Mouse (Mus musculus): ENCODE measurements at regions not wholly inside any gene's neighbourhood (a gene's known extent, or its start where the extent isn't known, plus 50 kb on each side); places are given as distances from the start of the nearest gene placed in this dataset.
A peak's percentile ranks its signal among the peaks of the same experiment; 100 is the strongest.

- DNase-seq = no peak
Observed at GRCm38 (mm10) chr16:57823329-57823728, 68.8 kb upstream of the Col8a1 start.

GRCm38 (mm10) chr16:57845416-57845815 lies 90.9 kb upstream of the Col8a1 start:
- peak in 1 of 2 experiments; percentile 4 for DNase-seq

- DNase-seq = no peak
Observed at GRCm38 (mm10) chr16:57846386-57846785, 91.8 kb upstream of the Col8a1 start.

GRCm38 (mm10) chr16:57851854-57852253 lies 97.3 kb upstream of the Col8a1 start:
- no peak for DNase-seq

DNA sequence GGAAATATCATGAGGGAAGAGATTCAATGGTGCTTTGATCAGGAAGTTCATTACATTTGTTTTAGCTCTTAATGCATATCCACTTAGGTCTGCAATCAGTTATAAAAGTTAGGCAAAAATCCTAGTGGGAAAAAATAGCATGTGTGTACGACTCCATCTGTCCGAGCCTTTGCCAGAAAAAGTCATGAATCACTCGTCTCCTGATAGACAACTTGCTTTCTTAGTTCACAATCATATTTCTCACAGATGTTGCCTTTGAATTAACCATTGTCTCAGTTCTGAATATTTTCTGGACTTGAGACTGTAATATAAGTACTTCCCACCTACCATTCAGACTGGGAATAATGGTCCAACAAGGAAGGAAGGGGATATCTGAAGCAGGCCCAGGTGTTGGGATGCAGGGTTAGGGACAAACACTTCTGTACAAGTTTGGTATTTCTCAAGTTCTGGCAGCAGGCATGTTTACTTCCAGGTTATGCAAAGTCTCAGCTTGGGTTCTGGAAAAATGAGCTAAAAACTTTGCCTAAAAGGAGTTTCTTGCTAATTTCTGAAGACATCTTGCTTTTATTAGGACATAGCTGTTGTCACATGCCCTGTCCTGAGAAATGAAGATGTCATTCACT lies 98.4 kb upstream of the Col8a1 start:
- DNase-seq = no peak

DNA sequence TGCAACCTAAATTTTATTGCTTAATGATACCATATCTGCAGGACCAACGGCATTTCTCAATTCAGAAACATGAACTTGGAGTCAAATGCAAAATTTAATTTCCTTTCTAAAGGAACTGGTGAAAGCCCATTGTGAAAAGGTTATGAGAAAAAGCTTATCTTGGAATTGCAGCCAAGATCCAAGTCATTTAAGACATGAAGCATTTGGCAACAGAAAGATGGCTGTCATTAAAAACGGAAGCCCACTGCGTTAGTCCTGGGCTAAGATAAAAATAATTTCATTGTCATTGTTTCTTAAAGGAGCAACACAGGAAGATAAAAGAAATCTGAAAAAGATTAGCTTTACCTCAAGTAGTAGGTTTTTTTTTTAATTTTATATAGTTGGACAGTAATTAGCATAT lies 99.2 kb upstream of the Col8a1 start:
- no peak for DNase-seq

GRCm38 (mm10) chr16:57857071-57857470 lies 102.5 kb upstream of the Col8a1 start:
- no peak for DNase-seq

GRCm38 (mm10) chr16:57858151-57858764 lies 103.7 kb upstream of the Col8a1 start:
- DNase-seq = no peak

DNA sequence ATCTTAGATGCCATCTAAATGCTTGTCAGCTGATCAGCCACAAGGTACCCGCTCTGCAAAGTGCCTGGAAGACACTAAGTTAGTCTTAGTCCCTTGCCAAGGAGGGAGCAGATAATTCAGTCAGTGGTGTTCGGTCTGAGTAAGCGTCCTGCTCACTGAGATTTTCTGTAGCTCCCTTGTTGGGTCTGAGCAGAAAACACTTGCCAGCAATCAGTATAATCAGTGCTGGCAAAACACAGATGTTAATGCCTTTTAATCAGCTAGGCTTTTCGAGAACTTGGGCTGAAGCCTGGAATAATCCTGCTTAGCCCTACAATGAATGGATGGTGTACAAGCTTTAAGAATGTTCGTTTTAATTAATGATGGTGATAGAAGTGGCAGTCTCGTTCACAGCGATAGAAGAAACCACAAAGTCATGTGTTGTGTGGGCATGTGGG lies 104.2 kb upstream of the Col8a1 start:
- DNase-seq = no peak

DNA sequence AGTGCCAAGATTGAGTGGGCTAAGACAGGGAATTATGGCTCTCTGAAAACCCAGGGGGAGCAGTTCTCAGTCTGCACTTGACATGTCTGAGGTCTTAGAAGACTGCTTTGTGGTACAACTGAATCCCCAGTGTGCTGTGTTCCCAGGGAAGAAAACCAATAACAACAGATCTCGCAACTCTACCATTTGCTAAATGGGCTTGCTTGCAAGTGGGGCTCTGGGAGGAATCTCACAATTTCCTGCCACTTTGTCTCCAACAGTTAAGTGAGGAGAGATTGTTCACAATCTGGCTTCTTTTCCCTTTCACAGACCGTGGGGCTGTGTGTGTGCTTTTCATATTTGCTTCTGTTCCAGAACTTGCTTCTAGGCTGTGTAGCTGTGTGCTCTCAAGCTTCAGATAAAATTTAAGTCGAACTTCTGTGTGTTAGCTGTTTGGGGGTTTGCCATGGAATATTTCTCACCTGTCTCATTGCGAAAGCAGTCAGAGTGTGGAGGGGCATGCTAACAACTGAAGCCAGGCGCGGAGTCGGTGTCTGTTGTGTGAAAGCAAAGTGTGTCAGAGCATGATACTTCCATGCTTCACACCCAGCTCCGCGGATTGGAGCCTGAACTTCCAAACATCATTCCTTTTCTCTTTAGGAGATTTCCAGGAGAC lies 108.8 kb upstream of the Col8a1 start:
- no peak for DNase-seq

DNA sequence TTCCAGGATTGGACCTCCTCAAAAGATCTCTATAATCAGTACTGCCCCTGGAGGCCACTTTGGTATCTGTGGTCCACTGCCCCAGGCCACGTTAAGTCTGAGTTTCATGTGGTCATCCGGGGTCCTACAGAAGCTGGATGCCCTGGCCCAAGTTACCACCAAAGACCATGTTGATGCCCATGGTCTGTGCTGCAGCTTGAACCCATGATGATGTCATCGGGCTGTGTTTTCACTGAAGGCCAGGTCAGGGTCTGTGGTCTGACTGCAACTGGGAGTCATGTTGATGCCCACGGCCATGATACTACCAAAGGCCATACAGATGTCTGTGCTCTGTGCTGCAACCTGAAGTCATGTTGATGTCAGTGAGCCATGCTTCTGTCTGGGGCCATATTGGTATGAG lies 122.3 kb upstream of the Col8a1 start:
- DNase-seq = no peak

DNA sequence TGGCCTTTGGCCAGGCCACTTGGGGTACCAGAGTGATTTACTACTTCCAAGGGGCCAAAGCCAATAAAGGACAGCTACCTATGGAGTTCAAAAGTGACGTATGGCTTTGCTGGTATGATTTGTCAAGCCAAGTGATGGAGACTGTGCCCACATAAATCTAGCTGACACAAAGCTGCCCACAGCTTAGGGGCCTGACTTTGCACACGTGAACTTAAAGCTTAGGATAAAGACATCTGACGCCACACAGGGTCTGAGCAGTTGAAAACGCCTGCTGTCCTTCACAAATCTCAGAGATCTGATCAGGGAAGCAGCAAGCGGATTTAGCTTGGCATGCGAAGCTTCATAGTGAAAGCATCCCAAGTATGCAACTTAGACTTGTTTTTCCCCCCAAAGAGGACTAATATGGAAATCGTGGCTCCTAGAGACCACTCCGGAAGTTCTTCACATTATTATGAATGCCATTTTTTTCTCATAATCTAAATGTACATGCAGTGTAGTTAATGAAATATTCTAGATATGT lies 127.1 kb upstream of the Col8a1 start:
- no peak for DNase-seq

GRCm38 (mm10) chr16:57888138-57888537 lies 133.6 kb upstream of the Col8a1 start:
- no peak for DNase-seq

- no peak for DNase-seq
Observed at GRCm38 (mm10) chr16:57888553-57888952, 134.0 kb upstream of the Col8a1 start.

GRCm38 (mm10) chr16:57890135-57890534 lies 135.6 kb upstream of the Col8a1 start:
- no peak for DNase-seq

DNA sequence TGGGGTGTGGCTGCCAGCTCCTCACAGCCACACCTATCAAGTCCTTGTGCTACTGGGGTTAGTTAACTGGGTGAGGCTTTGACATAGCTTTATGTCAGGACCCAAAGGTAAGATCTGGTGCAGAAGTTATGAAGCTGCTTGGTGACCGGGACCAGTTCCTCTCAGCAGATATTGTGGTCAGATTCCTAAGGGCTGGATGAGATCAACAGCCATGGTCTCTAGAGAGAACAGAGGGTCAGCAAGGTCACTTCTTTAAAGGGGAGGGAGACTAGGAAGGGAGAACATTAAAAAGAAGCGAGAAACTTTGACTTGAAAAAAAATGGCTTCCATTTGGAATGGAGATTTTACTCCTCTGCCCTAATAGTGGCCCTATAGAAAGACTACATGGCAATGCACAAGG lies 138.6 kb upstream of the Col8a1 start:
- peak in 1 of 2 experiments; percentile 16 for DNase-seq

DNA sequence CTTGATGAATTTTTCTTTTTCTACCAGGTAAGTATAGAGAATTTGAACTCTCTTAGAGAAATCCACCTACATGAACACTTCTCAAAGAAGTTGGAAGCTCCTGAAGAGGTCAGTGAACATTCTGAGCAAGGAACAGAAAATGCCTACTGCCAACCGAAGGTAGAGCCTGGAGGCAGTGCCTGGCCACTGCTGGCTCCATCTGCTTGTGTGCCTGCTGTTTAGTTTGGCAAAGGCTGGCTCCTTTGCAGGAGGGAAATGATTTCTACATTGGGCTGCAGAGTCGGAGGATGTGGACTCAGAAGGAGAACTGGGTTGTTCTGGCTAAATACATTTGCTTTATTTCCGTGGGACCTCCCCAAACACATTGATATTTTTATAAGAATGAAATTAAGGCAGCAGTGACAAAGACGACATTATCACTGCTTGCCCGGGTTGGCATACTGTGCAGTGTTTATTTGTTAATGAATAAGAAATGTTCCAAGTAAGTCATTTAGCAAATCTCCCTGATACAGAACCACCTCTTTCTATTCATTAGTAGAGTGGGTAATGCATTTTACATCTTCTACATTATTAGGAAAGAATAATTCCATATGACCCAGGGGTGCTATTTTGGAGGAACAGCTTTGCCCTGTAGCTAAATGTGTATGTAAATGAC lies 139.3 kb upstream of the Col8a1 start:
- DNase-seq = no peak

GRCm38 (mm10) chr16:57901006-57901405 lies 146.5 kb upstream of the Col8a1 start:
- DNase-seq = no peak

DNA sequence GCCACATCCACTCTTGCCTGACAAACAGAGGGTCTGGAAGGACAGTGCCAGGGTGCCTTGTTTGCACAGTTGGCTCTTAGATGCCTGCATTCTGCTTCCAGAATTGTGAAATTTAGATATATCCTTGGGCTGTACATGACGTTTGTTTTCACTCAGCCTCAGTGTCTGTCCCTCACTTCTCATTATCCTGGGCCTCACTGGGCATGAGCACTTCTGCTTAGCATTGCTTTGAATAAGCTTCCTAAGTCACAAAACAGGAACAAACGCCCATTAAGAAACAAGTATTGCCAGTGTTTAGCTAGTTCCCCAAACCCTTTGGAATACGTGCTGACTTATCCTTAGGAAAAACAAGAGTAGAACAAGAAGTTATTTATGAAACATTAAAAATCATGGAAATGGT lies 148.0 kb upstream of the Col8a1 start:
- DNase-seq = no peak

GRCm38 (mm10) chr16:57912001-57912400 lies 157.5 kb upstream of the Col8a1 start:
- DNase-seq = no peak

DNA sequence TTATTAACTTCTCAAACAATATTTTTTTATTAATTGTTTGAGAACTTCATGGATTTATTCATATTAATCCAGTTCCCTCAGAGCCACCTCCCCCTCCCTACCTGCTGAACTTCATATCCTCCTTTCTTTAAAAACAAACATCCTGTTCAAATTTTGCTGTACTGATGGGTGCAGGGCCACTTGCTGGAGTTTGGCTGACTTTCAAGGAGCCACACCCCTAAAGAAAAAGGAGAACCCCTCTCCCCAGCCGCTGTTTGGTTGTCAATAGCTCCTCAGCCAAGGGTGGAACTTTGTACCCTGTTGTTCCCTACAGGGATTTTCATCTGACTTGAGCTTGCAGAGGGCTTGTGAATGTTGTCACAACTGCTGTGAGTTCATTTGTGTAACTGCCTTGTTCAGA lies 160.0 kb upstream of the Col8a1 start:
- no peak for DNase-seq

- DNase-seq = no peak
Observed at GRCm38 (mm10) chr16:57915451-57915850, 160.9 kb upstream of the Col8a1 start.

- DNase-seq = no peak
Observed at GRCm38 (mm10) chr16:57923447-57924129, 169.1 kb upstream of the Col8a1 start.
